Comparison of ENCODE assay signal across 9 mouse cellular contexts in genomic region chr10:75635693-75636055, GRCm38 (mm10). TPM values are rescaled to one million over a fixed set of nuclear protein-coding genes. Genes with fewer than 3 reads are reported as not detected.
A peak's percentile ranks its signal among the peaks of the same experiment; 100 is the strongest.
DNase-seq lines count a peak whose midpoint lies in the region; ATAC-seq and TF ChIP-seq lines count a peak whose summit lies in the region.
"Had no signal": no experiment of that assay in that cellular context is flagged by ENCODE, and none has a peak within 500 bp of the region (broad histone marks: within the 10 kb centered on the region; RNA-seq: fewer than 3 reads in every experiment).

No protein-coding gene starts in this region.

- ATAC-seq in midbrain, embryonic 14.5 days (ENCODE audit: low FRiP score, low TSS enrichment) = no peak
- ATAC-seq in midbrain, embryonic 16.5 days = no peak
- no peak for ATAC-seq in intestine, postnatal 0 days

- WGBS in midbrain, embryonic 14.5 days = 6% methylated on average over 9 of the region's 9 CpGs
- WGBS in midbrain, embryonic 16.5 days = 4% methylated on average over 9 of the region's 9 CpGs
- 8% methylated on average over 9 of the region's 9 CpGs for WGBS in intestine, postnatal 0 days

- DNase-seq in midbrain, embryonic 14.5 days = peak; percentile 76
- DNase-seq in cerebellum, postnatal 10 days = peak; percentile 94 to 96
- peak; percentile 85 to 89 for DNase-seq in frontal cortex, postnatal 25 days (ENCODE audit: low spot score in 2 of 2)
- DNase-seq in left cerebral cortex, postnatal 25 days (ENCODE audit: low spot score in 2 of 2) = peak; percentile 85 to 90
- DNase-seq in monocyte, adult 2 months (ENCODE audit: low read depth in 1 of 2, low spot score in 2 of 2) = peak; percentile 34 to 69
- DNase-seq in splenic B cell, adult 2 months (ENCODE audit: low read depth, low spot score) = peak; percentile 83

- H3K4me2 ChIP-seq in midbrain, embryonic 14.5 days (ENCODE audit: low read length) = no peak overlapping the region
- H3K4me2 ChIP-seq in midbrain, embryonic 16.5 days (ENCODE audit: low read length) = no peak overlapping the region
- H3K4me2 ChIP-seq in intestine, postnatal 0 days (replicated peaks; ENCODE audit: low read depth) = no peak overlapping the region
- H3K4me2 ChIP-seq: stomach, embryonic 15.5 days had no signal

- no peaks in the 10 kb centered on the region for H3K36me3 ChIP-seq in midbrain, embryonic 14.5 days (ENCODE audit: control insufficient read depth, insufficient read depth, low read length)
- no peaks in the 10 kb centered on the region for H3K36me3 ChIP-seq in midbrain, embryonic 16.5 days (ENCODE audit: control insufficient read depth, insufficient read depth, low read length)
- no peaks in the 10 kb centered on the region; the same call in 1 of the 2 replicates for H3K36me3 ChIP-seq in intestine, postnatal 0 days (ENCODE audit: control insufficient read depth, insufficient read depth)
- H3K36me3 ChIP-seq in splenic B cell, adult 2 months (ENCODE audit: control insufficient read depth, insufficient read depth, low read length, poor library complexity, severe bottlenecking) = no peaks in the 10 kb centered on the region
- H3K36me3 ChIP-seq: stomach, embryonic 15.5 days had no signal

- H3K9me3 ChIP-seq in midbrain, embryonic 14.5 days (ENCODE audit: control insufficient read depth, low read length) = no peaks in the 10 kb centered on the region
- no peaks in the 10 kb centered on the region for H3K9me3 ChIP-seq in midbrain, embryonic 16.5 days (replicated peaks; ENCODE audit: control insufficient read depth, low read length, poor library complexity, severe bottlenecking)
- no peaks in the 10 kb centered on the region for H3K9me3 ChIP-seq in intestine, postnatal 0 days (ENCODE audit: control insufficient read depth)
- H3K9me3 ChIP-seq: stomach, embryonic 15.5 days had no signal

- H3K27me3 ChIP-seq in midbrain, embryonic 14.5 days (ENCODE audit: control insufficient read depth, insufficient read depth, low read length) = no peaks in the 10 kb centered on the region
- no peaks in the 10 kb centered on the region for H3K27me3 ChIP-seq in midbrain, embryonic 16.5 days (ENCODE audit: control insufficient read depth, insufficient read depth, low read depth, low read length)
- no peaks in the 10 kb centered on the region for H3K27me3 ChIP-seq in intestine, postnatal 0 days (replicated peaks; ENCODE audit: control insufficient read depth, insufficient read depth, low read length)
- no peaks in the 10 kb centered on the region for H3K27me3 ChIP-seq in splenic B cell, adult 2 months (ENCODE audit: control insufficient read depth, insufficient read depth, low read length, poor library complexity, severe bottlenecking)
- H3K27me3 ChIP-seq: stomach, embryonic 15.5 days had no signal

- TF ChIP-seq CTCF in intestine, postnatal 0 days (IDR thresholded peaks at IDR 0.05; ENCODE audit: low read depth) = peak; percentile 95

- no peaks in the 10 kb centered on the region for H3K4me1 ChIP-seq in midbrain, embryonic 14.5 days (ENCODE audit: control insufficient read depth, insufficient read depth, low read length)
- no peaks in the 10 kb centered on the region for H3K4me1 ChIP-seq in midbrain, embryonic 16.5 days (ENCODE audit: control insufficient read depth, insufficient read depth, low read length)
- H3K4me1 ChIP-seq in intestine, postnatal 0 days (replicated peaks; ENCODE audit: control insufficient read depth, insufficient read depth, low read length) = no peaks in the 10 kb centered on the region

- H3K4me3 ChIP-seq in midbrain, embryonic 14.5 days (replicated peaks; ENCODE audit: low read depth, low read length) = no peak overlapping the region
- H3K4me3 ChIP-seq in midbrain, embryonic 16.5 days (ENCODE audit: low read depth, low read length) = no peak overlapping the region
- no peak overlapping the region for H3K4me3 ChIP-seq in intestine, postnatal 0 days (ENCODE audit: low read depth, low read length)
- H3K4me3 ChIP-seq: stomach, embryonic 15.5 days had no signal

- H3K27ac ChIP-seq in midbrain, embryonic 14.5 days (replicated peaks; ENCODE audit: low read depth, low read length) = no peak overlapping the region
- no peak overlapping the region for H3K27ac ChIP-seq in midbrain, embryonic 16.5 days (ENCODE audit: low read length)
- H3K27ac ChIP-seq in intestine, postnatal 0 days (ENCODE audit: low read depth, low read length) = no peak overlapping the region
- H3K27ac ChIP-seq: stomach, embryonic 15.5 days had no signal

- no peak overlapping the region for H3K9ac ChIP-seq in midbrain, embryonic 14.5 days (replicated peaks; ENCODE audit: low read length)
- H3K9ac ChIP-seq in midbrain, embryonic 16.5 days (ENCODE audit: low read depth, low read length) = no peak overlapping the region
- no peak overlapping the region for H3K9ac ChIP-seq in intestine, postnatal 0 days (ENCODE audit: low read depth, low read length)
- H3K9ac ChIP-seq: stomach, embryonic 15.5 days had no signal

- intact Hi-C loops in left cerebral cortex, postnatal 25 days (cut with DNase I) = loop anchor here (1.0 to 5.0 kb wide), 4 partner anchors 49 to 317 kb away; partner anchors contain the start of gene Gm5134

RNA-seq across cellular contexts. Expression of gene Susd2, which starts 8.1 kb away (rescaled TPM):
- 2.3 and 2.5 TPM in 2 replicates for polyA plus RNA-seq in midbrain, embryonic 14.5 days (2014; fragmentation: Nextera tagmentation; extraction: Ambion mirVana)
- 3.1 and 4.9 TPM in 2 replicates for polyA plus RNA-seq in midbrain, embryonic 16.5 days (2015; fragmentation: Nextera tagmentation; extraction: Ambion mirVana)
- polyA plus RNA-seq in intestine, postnatal 0 days (2015; fragmentation: Nextera tagmentation; extraction: Ambion mirVana) = 35.1 and 37.2 TPM in 2 replicates
- total RNA-seq in left cerebral cortex, postnatal 25 days (2021) = 1 to 10 TPM; 5.8 to 8.4 TPM

RNA-seq across cellular contexts. Expression of gene Ggt5, which starts 46.5 kb away (rescaled TPM):
- polyA plus RNA-seq in midbrain, embryonic 14.5 days (2014; fragmentation: Nextera tagmentation; extraction: Ambion mirVana) = 0.97 and 1.9 TPM in 2 replicates
- polyA plus RNA-seq in midbrain, embryonic 16.5 days (2015; fragmentation: Nextera tagmentation; extraction: Ambion mirVana) = 2.1 and 2.5 TPM in 2 replicates
- 4.0 and 4.9 TPM in 2 replicates for polyA plus RNA-seq in intestine, postnatal 0 days (2015; fragmentation: Nextera tagmentation; extraction: Ambion mirVana)
- total RNA-seq in left cerebral cortex, postnatal 25 days (2021) = 1 to 10 TPM; 2.6 to 2.8 TPM
